Mouse (Mus musculus): ENCODE measurements around the gene Pank4. TPM values are rescaled to one million over a fixed set of nuclear protein-coding genes. Genes with fewer than 3 reads are reported as not detected.
A peak's percentile ranks its signal among the peaks of the same experiment; 100 is the strongest.

The Pank4 gene
- polyA plus RNA-seq, 1 experiment from 2014 or later, result 48.0 TPM

- Histone ChIP-seq H3K4me1 (peaks cover 25% of the 10 kb centered on the region), H3K4me3 (no peak overlapping the region), H3K36me3 (no peaks in the 10 kb centered on the region), H3K4me2 (no peak overlapping the region), H3K27me3 (no peaks in the 10 kb centered on the region), H3K9me3 (no peaks in the 10 kb centered on the region), H3K27ac (no peak overlapping the region), H3K9ac (no peak overlapping the region)
- no peak for ATAC-seq (ENCODE audit: borderline replicate concordance, extremely low read depth, low FRiP score, low TSS enrichment)
- 62% methylated on average over 8 of the region's 8 CpGs for WGBS
These were observed 54.1 kb downstream of the Pank4 start for GRCm38 (mm10) chr4:155018066-155018465.

GRCm38 (mm10) chr4:155018601-155019335 lies 54.8 kb downstream of the Pank4 start:
- Histone ChIP-seq H3K9me3 (no peaks in the 10 kb centered on the region), H3K9ac (no peak overlapping the region), H3K4me1 (peaks cover 25% of the 10 kb centered on the region), H3K27ac (no peak overlapping the region), H3K27me3 (no peaks in the 10 kb centered on the region), H3K4me3 (no peak overlapping the region; the same call in 1 of the 2 replicates), H3K4me2 (peak overlapping the region; percentile 41), H3K36me3 (no peaks in the 10 kb centered on the region)
- WGBS, result 5% methylated on average over 15 of the region's 15 CpGs
- ATAC-seq (ENCODE audit: borderline replicate concordance, extremely low read depth, low FRiP score, low TSS enrichment), result peak; percentile 20; the same call in 1 of the 2 replicates

GRCm38 (mm10) chr4:155019336-155019847 lies 55.5 kb downstream of the Pank4 start:
- peak; percentile 73 for ATAC-seq (ENCODE audit: borderline replicate concordance, extremely low read depth, low FRiP score, low TSS enrichment)
- Histone ChIP-seq H3K27ac (peak overlapping the region; percentile 87), H3K36me3 (no peaks in the 10 kb centered on the region), H3K9ac (no peak overlapping the region), H3K4me1 (peaks cover 25% of the 10 kb centered on the region), H3K9me3 (no peaks in the 10 kb centered on the region), H3K4me3 (no peak overlapping the region; the same call in 1 of the 2 replicates), H3K4me2 (peak overlapping the region; percentile 41), H3K27me3 (no peaks in the 10 kb centered on the region)
- under 1% methylated on average over 10 of the region's 10 CpGs for WGBS

- H3K36me3 ChIP-seq, result no peaks in the 10 kb centered on the region
- peak overlapping the region; percentile 87 for H3K27ac ChIP-seq
- no peaks in the 10 kb centered on the region for H3K9me3 ChIP-seq
- no peak overlapping the region for H3K9ac ChIP-seq
- no peak for ATAC-seq (ENCODE audit: borderline replicate concordance, extremely low read depth, low FRiP score, low TSS enrichment)
- peaks cover 25% of the 10 kb centered on the region for H3K4me1 ChIP-seq
- no peaks in the 10 kb centered on the region for H3K27me3 ChIP-seq
- 40% methylated on average over 1 of the region's 1 CpGs for WGBS
- H3K4me3 ChIP-seq, result no peak overlapping the region
- no peak overlapping the region for H3K4me2 ChIP-seq
These were observed 56.2 kb downstream of the Pank4 start for GRCm38 (mm10) chr4:155020141-155020540.

- Histone ChIP-seq H3K4me1 (peaks cover 25% of the 10 kb centered on the region), H3K9ac (no peak overlapping the region), H3K9me3 (no peaks in the 10 kb centered on the region), H3K27me3 (no peaks in the 10 kb centered on the region), H3K27ac (no peak overlapping the region), H3K4me3 (no peak overlapping the region), H3K36me3 (no peaks in the 10 kb centered on the region), H3K4me2 (no peak overlapping the region)
- ATAC-seq (ENCODE audit: borderline replicate concordance, extremely low read depth, low FRiP score, low TSS enrichment), result no peak
- WGBS, result 53% methylated on average over 9 of the region's 9 CpGs
These were observed 56.9 kb downstream of the Pank4 start for GRCm38 (mm10) chr4:155020813-155021212.

GRCm38 (mm10) chr4:155022228-155022855 lies 58.4 kb downstream of the Pank4 start:
- ATAC-seq (ENCODE audit: borderline replicate concordance, extremely low read depth, low FRiP score, low TSS enrichment), result no peak
- no peak overlapping the region for H3K9ac ChIP-seq
- no peak overlapping the region for H3K4me3 ChIP-seq
- H3K27ac ChIP-seq, result no peak overlapping the region
- no peak overlapping the region for H3K4me2 ChIP-seq
- peaks cover 25% of the 10 kb centered on the region for H3K4me1 ChIP-seq
- H3K9me3 ChIP-seq, result no peaks in the 10 kb centered on the region
- no peaks in the 10 kb centered on the region for H3K27me3 ChIP-seq
- H3K36me3 ChIP-seq, result no peaks in the 10 kb centered on the region
- WGBS, result 52% methylated on average over 7 of the region's 7 CpGs

- Histone ChIP-seq H3K27ac (no peak overlapping the region), H3K9ac (no peak overlapping the region), H3K9me3 (no peaks in the 10 kb centered on the region), H3K4me2 (no peak overlapping the region), H3K4me3 (no peak overlapping the region), H3K27me3 (no peaks in the 10 kb centered on the region), H3K4me1 (peaks cover 22% of the 10 kb centered on the region), H3K36me3 (no peaks in the 10 kb centered on the region)
- 84% methylated on average over 11 of the region's 11 CpGs for WGBS
- no peak for ATAC-seq (ENCODE audit: borderline replicate concordance, extremely low read depth, low FRiP score, low TSS enrichment)
These were observed 60.5 kb downstream of the Pank4 start for GRCm38 (mm10) chr4:155024170-155025010.

Other genes with a start within 250 kb of the Pank4 start
- 0.19 and 0.26 TPM in 2 replicates for gene Ttc34, start 126.7 kb upstream of the Pank4 start, polyA plus RNA-seq (2015; fragmentation: Nextera tagmentation; extraction: Ambion mirVana)
- 0.10 and 0.26 TPM in 2 replicates for gene Mmel1, start 94.5 kb upstream of the Pank4 start, polyA plus RNA-seq (2015; fragmentation: Nextera tagmentation; extraction: Ambion mirVana)
- gene Fam213b, start 65.0 kb upstream of the Pank4 start, polyA plus RNA-seq (2015; fragmentation: Nextera tagmentation; extraction: Ambion mirVana), result 36.4 and 41.5 TPM in 2 replicates
- gene Tnfrsf14, start 35.6 kb upstream of the Pank4 start, polyA plus RNA-seq (2015; fragmentation: Nextera tagmentation; extraction: Ambion mirVana), result 1.3 and 1.9 TPM in 2 replicates
- gene Hes5, start 3.2 kb upstream of the Pank4 start, polyA plus RNA-seq (2015; fragmentation: Nextera tagmentation; extraction: Ambion mirVana), result 0.29 and 0.69 TPM in 2 replicates
- 11.1 and 11.2 TPM in 2 replicates for gene Plch2, start 92.7 kb downstream of the Pank4 start, polyA plus RNA-seq (2015; fragmentation: Nextera tagmentation; extraction: Ambion mirVana)
- 21.1 and 26.2 TPM in 2 replicates for gene Pex10, start 102.9 kb downstream of the Pank4 start, polyA plus RNA-seq (2015; fragmentation: Nextera tagmentation; extraction: Ambion mirVana)
- 157 and 163 TPM in 2 replicates for gene Rer1, start 122.3 kb downstream of the Pank4 start, polyA plus RNA-seq (2015; fragmentation: Nextera tagmentation; extraction: Ambion mirVana)
- gene Morn1, start 122.5 kb downstream of the Pank4 start, polyA plus RNA-seq (2015; fragmentation: Nextera tagmentation; extraction: Ambion mirVana), result 5.9 and 7.7 TPM in 2 replicates

Measured in lung, embryonic 15.5 days (tissue).